Mouse (Mus musculus): ENCODE results near the gene Madd. TPM values are rescaled to one million over a fixed set of nuclear protein-coding genes. Genes with fewer than 3 reads are reported as not detected.
"Not testable (repeated sequence)": the region's sequence is repeated elsewhere in the genome, so short reads cannot be mapped to it uniquely, and the experiment has no call there.

The Madd gene
- polyA plus RNA-seq, 1 experiment from 2014 or later, result 16.9 TPM

GRCm38 (mm10) chr2:91117585-91118275 lies 65.9 kb downstream of the Madd start, which contains the start of gene Mybpc3:
Gene Mybpc3, plus strand, starts transcription at chr2:91118144.
- Histone ChIP-seq H3K36me3 (no peaks in the 10 kb centered on the region), H3K9me3 (replicated peaks) (no peaks in the 10 kb centered on the region), H3K27ac (replicated peaks) (no peak within 1 kb of the TSS), H3K4me3 (no peak within 1 kb of the TSS), H3K4me1 (peaks cover 9% of the 10 kb centered on the region), H3K27me3 (ENCODE audit: low read depth, poor library complexity, severe bottlenecking) (peaks cover 18% of the 10 kb centered on the region)
- no peak for DNase-seq (ENCODE audit: low spot score)
- 82% methylated on average over 11 of the region's 11 CpGs for WGBS

GRCm38 (mm10) chr2:91116842-91117241 lies 66.8 kb downstream of the Madd start:
- Histone ChIP-seq H3K4me3 (no peak overlapping the region), H3K27me3 (ENCODE audit: low read depth, poor library complexity, severe bottlenecking) (peaks cover 18% of the 10 kb centered on the region), H3K4me1 (peaks cover 9% of the 10 kb centered on the region), H3K9me3 (replicated peaks) (no peaks in the 10 kb centered on the region), H3K36me3 (no peaks in the 10 kb centered on the region), H3K27ac (replicated peaks) (no peak overlapping the region)
- 79% methylated on average over 5 of the region's 5 CpGs for WGBS
- no peak for DNase-seq (ENCODE audit: low spot score)

- Histone ChIP-seq H3K4me1 (peaks cover 9% of the 10 kb centered on the region), H3K36me3 (no peaks in the 10 kb centered on the region), H3K4me3 (peak overlapping the region; percentile 64), H3K27me3 (ENCODE audit: low read depth, poor library complexity, severe bottlenecking) (peaks cover 18% of the 10 kb centered on the region), H3K9me3 (replicated peaks) (no peaks in the 10 kb centered on the region), H3K27ac (replicated peaks) (peak overlapping the region; percentile 82)
- DNase-seq (ENCODE audit: low spot score), result no peak
- 38% methylated on average over 12 of the region's 12 CpGs for WGBS
These were observed 68.1 kb downstream of the Madd start for GRCm38 (mm10) chr2:91115578-91115970.

- H3K9me3 ChIP-seq (replicated peaks), result no peaks in the 10 kb centered on the region
- peaks cover 18% of the 10 kb centered on the region for H3K27me3 ChIP-seq (ENCODE audit: low read depth, poor library complexity, severe bottlenecking)
- H3K36me3 ChIP-seq, result no peaks in the 10 kb centered on the region
- H3K4me1 ChIP-seq, result peaks cover 9% of the 10 kb centered on the region
- H3K27ac ChIP-seq (replicated peaks), result peak overlapping the region; percentile 82
- WGBS, result 7% methylated on average over 42 of the region's 42 CpGs
- DNase-seq (ENCODE audit: low spot score), result peak; percentile 95
- H3K4me3 ChIP-seq, result peak overlapping the region; percentile 64
These were observed 68.7 kb downstream of the Madd start for GRCm38 (mm10) chr2:91114781-91115577.

GRCm38 (mm10) chr2:91113852-91114251 lies 69.8 kb downstream of the Madd start:
- Histone ChIP-seq H3K4me3 (no peak overlapping the region), H3K9me3 (replicated peaks) (no peaks in the 10 kb centered on the region), H3K4me1 (peaks cover 9% of the 10 kb centered on the region), H3K27ac (replicated peaks) (no peak overlapping the region), H3K27me3 (ENCODE audit: low read depth, poor library complexity, severe bottlenecking) (peaks cover 18% of the 10 kb centered on the region), H3K36me3 (no peaks in the 10 kb centered on the region)
- DNase-seq (ENCODE audit: low spot score), result no peak
- WGBS, result 66% methylated on average over 6 of the region's 6 CpGs

GRCm38 (mm10) chr2:91113334-91113733 lies 70.3 kb downstream of the Madd start:
- Histone ChIP-seq H3K9me3 (replicated peaks) (no peaks in the 10 kb centered on the region), H3K4me3 (no peak overlapping the region), H3K36me3 (no peaks in the 10 kb centered on the region), H3K27ac (replicated peaks) (no peak overlapping the region), H3K4me1 (peaks cover 9% of the 10 kb centered on the region), H3K27me3 (ENCODE audit: low read depth, poor library complexity, severe bottlenecking) (peaks cover 18% of the 10 kb centered on the region)
- WGBS, result 79% methylated on average over 10 of the region's 10 CpGs
- no peak for DNase-seq (ENCODE audit: low spot score)

- H3K9me3 ChIP-seq (replicated peaks), result no peaks in the 10 kb centered on the region
- no peak overlapping the region for H3K27ac ChIP-seq (replicated peaks)
- H3K36me3 ChIP-seq, result no peaks in the 10 kb centered on the region
- H3K27me3 ChIP-seq (ENCODE audit: low read depth, poor library complexity, severe bottlenecking), result peaks cover 18% of the 10 kb centered on the region
- H3K4me1 ChIP-seq, result peaks cover 9% of the 10 kb centered on the region
- 67% methylated on average over 4 of the region's 4 CpGs for WGBS
- DNase-seq (ENCODE audit: low spot score), result no peak
- H3K4me3 ChIP-seq, result no peak overlapping the region
These were observed 71.1 kb downstream of the Madd start for GRCm38 (mm10) chr2:91112491-91112890.

- not testable (repeated sequence) for H3K4me3 ChIP-seq; H3K36me3 ChIP-seq; H3K9me3 ChIP-seq (replicated peaks); H3K27ac ChIP-seq (replicated peaks); DNase-seq (ENCODE audit: low spot score); H3K4me1 ChIP-seq
- peaks cover 15% of the 10 kb centered on the region for H3K27me3 ChIP-seq (ENCODE audit: low read depth, poor library complexity, severe bottlenecking)
- 91% methylated on average over 3 of the region's 3 CpGs for WGBS
These were observed 71.8 kb downstream of the Madd start for GRCm38 (mm10) chr2:91111832-91112231.

- no peak overlapping the region for H3K4me3 ChIP-seq
- no peak overlapping the region for H3K27ac ChIP-seq (replicated peaks)
- no peak for DNase-seq (ENCODE audit: low spot score)
- H3K27me3 ChIP-seq (ENCODE audit: low read depth, poor library complexity, severe bottlenecking), result peaks cover 1% of the 10 kb centered on the region; the same call in 1 of the 2 replicates
- H3K9me3 ChIP-seq (replicated peaks), result no peaks in the 10 kb centered on the region
- WGBS, result 81% methylated on average over 6 of the region's 6 CpGs
- no peaks in the 10 kb centered on the region for H3K36me3 ChIP-seq
- peaks cover 7% of the 10 kb centered on the region for H3K4me1 ChIP-seq
These were observed 73.2 kb downstream of the Madd start for GRCm38 (mm10) chr2:91110429-91110828.

- Histone ChIP-seq H3K4me1 (peaks cover 2% of the 10 kb centered on the region), H3K27me3 (ENCODE audit: low read depth, poor library complexity, severe bottlenecking) (no peaks in the 10 kb centered on the region), H3K36me3 (no peaks in the 10 kb centered on the region), H3K9me3 (replicated peaks) (no peaks in the 10 kb centered on the region), H3K4me3 (no peak overlapping the region), H3K27ac (replicated peaks) (no peak overlapping the region)
- WGBS, result 91% methylated on average over 5 of the region's 5 CpGs
- DNase-seq (ENCODE audit: low spot score), result no peak
These were observed 73.7 kb downstream of the Madd start for GRCm38 (mm10) chr2:91109807-91110385.

GRCm38 (mm10) chr2:91109241-91109640 lies 74.4 kb downstream of the Madd start:
- no peaks in the 10 kb centered on the region for H3K9me3 ChIP-seq (replicated peaks)
- no peak overlapping the region for H3K4me3 ChIP-seq
- DNase-seq (ENCODE audit: low spot score), result no peak
- WGBS, result 90% methylated on average over 5 of the region's 5 CpGs
- H3K27me3 ChIP-seq (ENCODE audit: low read depth, poor library complexity, severe bottlenecking), result no peaks in the 10 kb centered on the region
- H3K27ac ChIP-seq (replicated peaks), result no peak overlapping the region
- H3K36me3 ChIP-seq, result no peaks in the 10 kb centered on the region
- no peaks in the 10 kb centered on the region for H3K4me1 ChIP-seq

- no peaks in the 10 kb centered on the region for H3K27me3 ChIP-seq (ENCODE audit: low read depth, poor library complexity, severe bottlenecking)
- no peak for DNase-seq (ENCODE audit: low spot score)
- WGBS, result 85% methylated on average over 3 of the region's 3 CpGs
- no peaks in the 10 kb centered on the region for H3K9me3 ChIP-seq (replicated peaks)
- no peak overlapping the region for H3K4me3 ChIP-seq
- no peaks in the 10 kb centered on the region for H3K4me1 ChIP-seq
- H3K27ac ChIP-seq (replicated peaks), result no peak overlapping the region
- no peaks in the 10 kb centered on the region for H3K36me3 ChIP-seq
These were observed 75.5 kb downstream of the Madd start for GRCm38 (mm10) chr2:91108156-91108555.
